Mouse (Mus musculus): Measurements from ENCODE around the gene Zfp945.
A peak's percentile ranks its signal among the peaks of the same experiment; 100 is the strongest.
"Not testable (repeated sequence)": the region's sequence is repeated elsewhere in the genome, so short reads cannot be mapped to it uniquely, and the experiment has no call there.

Gene Zfp945

DNA sequence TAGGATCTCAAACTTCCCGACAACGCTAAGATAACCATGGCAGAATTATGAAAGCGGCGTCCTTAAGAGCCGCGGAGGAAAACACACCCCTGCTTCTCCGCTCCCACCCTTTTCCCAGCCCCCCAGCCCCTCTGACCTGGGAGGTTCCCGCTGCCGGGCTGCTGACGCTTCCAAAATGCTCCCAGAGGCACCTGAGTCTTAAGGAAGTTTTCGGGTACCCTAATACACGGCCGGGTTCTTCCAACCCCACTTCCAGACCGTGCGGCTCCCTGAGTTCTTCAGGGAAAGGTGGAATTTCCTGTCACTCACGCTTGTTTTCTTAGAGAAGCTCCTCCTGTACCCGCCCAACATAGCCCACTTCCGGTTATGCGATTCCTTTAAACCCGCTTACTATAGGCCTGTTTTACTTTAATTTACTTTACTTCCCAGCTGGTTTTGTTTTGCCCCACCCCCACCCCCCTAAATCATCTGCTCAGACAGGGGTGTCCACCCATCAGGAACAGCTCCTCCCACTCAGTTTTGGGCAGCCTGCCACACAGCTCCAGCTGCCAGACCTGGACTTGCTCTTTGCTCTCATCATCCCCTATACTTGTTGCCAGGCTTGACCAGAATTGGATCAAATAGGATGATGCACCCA, at the start of gene Zfp945:
Zfp945 (minus strand) TSS at position 290 of the 637 bp plus-strand sequence.
- DNase-seq (ENCODE audit: low spot score in 2 of 2), result peak in 1 of 2 experiments; percentile 1

DNA sequence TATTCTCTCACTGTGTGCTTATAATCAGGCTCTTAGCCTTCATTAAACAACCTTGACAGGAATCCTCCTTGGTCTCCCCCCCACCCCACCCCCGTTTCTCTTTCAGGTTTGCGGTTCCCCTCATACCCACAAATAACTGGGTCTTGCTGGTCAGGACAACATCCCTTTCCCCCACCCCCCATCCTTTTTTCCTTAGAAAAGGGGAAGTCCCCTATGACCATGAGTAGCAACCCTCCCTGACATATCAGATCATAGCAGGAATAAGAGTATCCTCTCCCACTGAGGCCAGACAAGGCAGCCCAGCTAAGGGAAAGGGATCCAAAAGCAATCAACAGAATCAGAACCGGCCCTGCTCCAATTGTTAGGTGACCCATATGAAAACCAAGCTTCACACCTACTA, 21.4 kb upstream of the Zfp945 start:
- DNase-seq (ENCODE audit: low spot score in 2 of 2), result no peak

DNA sequence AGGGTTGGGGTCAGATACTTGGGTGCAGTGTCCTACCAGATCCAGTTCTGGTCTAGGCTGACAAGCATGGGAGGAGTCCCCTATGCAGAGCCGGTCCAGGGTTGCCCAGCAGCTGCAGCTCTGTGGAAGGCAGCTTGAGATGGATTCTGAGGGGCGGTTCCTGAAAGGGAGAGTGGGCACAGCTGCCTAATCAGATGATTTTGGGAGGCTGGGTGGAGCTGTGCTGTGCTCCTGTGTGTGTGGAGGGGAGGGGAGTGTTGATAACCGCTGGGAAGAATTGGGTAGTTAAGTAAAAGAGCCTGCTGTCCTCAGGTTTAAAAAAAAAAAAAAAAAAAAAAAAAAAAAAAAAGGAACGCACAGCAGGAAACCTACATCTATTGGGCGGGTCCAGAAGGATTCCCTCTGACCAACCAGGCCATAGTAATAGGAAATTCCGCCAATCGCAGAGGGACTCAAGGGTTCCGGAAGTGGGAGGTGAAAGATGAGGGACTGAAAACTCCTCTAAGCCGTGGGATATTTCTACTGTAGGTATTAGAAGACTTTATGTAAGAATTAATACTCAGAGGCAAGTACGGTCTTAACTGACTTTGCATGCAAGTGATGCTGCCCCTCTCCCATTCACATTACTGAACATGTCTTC, 17.2 kb upstream of the Zfp945 start:
- no peak for DNase-seq (ENCODE audit: low spot score in 2 of 2)

DNA sequence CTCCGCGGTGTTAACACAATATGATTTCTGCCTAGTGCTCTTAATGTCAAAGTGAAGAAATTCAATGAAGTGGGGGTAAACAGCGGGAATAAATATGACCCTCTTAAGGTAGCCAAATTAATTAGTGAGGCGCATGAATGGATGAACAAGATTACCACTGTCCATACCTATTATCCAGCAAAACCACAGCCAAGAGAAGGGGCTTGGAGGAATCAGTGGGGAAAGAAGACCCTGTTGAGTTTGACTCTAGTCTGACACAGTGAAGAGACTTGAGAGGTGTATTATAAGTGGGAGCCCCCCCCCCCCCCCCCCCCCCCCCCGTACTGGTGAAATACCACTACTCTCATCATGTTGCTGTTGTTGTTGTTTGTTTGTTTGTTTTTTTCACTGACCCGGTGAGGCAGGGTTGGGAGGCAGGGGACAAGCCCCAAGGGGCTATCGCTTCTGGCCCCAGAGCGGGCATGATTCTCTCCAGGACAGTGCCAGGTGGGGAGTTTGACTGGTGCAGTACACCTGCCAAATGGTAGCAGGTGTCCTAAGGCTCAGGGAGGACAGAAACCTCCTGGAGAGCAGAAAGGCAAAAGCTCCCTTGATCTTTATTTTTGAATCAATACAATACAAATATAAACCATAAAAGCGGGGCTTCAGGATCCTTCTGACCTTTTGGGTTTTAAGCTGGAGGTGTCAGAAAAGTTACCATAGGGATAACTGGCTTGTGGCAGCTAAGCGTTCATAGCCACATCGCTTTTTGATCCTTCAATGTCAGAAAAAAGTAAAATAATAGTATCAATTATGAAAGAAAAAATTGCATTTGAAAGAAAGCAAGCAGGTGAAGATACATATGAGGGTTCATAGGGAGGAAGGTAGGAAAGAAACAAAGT, 10.7 kb upstream of the Zfp945 start:
- no peak for DNase-seq (ENCODE audit: low spot score in 2 of 2)

DNA sequence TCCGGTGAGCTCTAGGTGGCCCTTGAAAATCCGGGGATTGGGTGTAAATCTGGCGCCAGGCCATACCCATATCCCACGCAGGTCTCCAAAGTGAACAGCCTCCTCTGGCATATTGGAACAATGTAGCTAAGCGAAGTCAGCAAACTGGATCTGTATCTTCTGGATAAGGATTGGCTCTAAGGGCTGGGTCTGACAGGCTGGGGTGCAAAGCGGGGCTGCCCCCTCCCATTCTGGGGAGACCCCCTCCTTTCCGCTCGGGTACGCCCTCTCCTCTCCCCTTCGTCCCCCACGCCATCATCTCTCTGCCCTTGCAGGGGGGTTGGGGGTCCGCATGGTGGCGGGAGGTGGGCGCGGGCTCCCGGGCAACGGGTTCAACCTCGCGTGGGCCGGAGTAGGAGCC, 9.4 kb upstream of the Zfp945 start:
- DNase-seq (ENCODE audit: low spot score in 2 of 2), result no peak

DNA sequence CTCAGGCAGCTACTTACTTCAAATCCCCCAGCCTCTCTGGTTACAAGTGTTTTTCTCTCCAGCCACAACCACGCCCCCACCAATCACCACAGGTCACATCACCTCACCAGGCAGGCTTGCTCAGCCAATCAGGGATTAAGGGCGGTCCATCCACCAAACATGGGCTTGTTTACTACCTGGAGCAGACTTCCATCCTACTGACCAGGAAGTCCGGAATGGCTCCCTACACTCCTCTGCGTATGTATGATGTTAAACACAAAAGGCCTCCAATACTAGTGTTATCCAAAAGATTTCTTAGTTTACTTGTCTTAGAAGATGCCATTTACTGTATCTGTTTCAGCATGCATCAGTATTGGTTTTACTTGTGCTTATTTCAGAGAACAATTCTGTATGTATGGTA, 8.6 kb upstream of the Zfp945 start:
- DNase-seq (ENCODE audit: low spot score in 2 of 2), result not testable (repeated sequence)

DNA sequence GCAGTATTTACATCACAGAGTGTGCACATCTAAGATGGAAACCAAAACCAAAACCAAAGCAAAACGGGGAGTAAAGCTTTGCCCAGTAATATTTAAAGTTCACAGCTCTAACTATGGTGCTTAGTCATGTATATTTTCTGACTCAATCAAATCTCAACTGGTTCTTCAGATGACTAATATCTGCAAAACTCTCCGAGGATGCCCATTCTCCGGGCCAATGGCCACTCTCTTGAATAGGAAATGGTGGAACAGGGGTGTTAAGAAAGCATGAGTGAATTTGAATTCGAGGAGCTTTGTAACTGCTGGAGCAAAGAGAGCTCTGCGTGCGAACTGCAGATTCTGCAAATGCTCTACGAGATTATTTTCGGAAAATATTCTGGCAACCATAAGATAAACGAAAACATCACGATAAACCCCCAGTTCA, 501 bp downstream of the Zfp945 start:
- DNase-seq (ENCODE audit: low spot score in 2 of 2), result no peak

DNA sequence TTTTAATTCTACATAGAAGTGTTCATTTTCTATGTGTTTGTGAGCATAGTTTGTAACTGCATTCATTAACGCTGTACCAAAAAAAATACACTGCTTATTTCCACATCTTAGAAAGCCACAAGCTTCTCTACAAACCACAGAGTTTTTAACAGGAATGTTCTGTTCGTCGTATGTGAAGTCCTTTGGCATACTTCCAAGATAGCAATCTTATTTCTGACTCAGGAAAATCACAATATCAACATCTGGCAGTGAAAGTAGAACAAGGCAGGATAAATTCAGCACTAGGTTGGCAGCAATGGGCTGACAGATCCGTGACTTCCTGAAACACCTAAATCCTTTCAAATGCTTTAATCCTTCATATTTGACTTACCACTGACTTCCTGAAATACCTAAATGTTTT, 45.8 kb downstream of the Zfp945 start:
- DNase-seq (ENCODE audit: low spot score in 2 of 2), result no peak

DNA sequence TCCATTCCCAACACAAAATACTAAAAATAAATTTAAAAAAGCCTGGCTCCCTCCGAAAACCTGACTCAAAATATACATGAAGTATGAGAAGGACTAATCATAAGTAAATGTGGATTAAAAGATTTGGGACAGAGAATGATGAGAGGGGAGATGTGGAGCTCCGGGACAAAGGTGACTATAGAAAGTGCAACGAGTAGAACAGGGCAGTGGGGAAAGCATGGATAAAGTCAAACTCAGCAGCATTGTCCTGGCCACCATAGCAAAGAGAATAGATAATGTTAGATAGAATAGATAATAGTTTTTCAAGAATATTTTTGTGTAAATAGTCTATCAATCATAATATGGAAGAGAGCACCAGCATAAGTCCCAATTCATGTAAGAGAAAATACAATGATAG, 48.7 kb downstream of the Zfp945 start:
- DNase-seq (ENCODE audit: low spot score in 2 of 2), result no peak

DNA sequence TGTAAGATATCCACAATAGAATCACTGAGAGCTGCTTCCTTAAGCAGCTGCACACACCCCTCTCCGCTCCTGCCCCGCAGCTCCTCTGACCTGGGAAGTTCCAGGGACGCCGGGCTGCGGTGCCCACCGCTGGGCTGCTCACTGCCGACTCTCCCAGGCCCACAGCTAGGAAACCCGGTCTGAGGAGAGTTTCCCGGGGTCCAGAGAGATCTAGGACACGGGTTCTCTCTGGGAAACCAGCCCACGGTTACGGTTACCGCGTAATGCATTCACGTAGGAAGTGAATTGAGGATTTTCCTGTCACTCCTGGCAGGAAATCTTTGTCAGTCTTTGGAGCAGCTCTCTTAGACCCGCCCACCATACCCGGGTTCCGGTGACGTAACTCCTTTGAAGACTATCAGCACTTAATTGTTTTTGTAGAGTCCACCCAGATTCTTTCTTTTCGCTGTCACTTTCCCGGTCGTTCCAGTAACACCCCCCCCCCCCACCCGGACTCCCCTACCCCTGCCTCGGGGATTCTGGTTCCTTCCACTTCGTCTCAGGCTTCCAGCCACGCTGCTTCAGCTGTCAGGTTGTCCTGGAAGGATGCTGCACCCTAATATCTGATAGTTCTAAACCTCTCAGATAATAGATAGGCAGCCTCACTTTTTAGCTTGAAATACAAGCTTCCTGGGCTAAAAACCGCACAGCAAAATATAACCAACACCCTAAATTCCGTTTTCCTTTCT, 49.3 kb downstream of the Zfp945 start:
- DNase-seq (ENCODE audit: low spot score in 2 of 2), result no peak

DNA sequence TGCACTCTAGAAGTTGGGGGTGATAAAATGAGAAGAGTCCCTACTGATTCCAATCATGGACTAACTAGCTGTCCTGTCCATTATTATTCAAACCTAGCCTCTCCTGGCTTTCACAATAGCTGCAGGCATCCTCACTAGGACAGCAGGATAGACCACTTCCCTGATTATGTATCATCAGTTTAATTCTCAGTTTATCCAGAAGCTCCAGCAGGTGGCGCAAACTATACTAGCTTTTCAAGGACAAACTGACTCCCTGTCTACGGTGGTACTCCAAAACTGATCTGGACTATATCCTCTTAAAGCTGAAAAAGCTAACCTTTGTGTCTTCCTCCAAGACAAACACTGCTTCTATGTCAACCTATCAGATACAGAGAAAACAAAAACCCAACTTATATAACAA, 67.2 kb downstream of the Zfp945 start:
- DNase-seq (ENCODE audit: low spot score in 2 of 2), result no peak
